Mouse (Mus musculus): ENCODE measurements around the gene Churc1.

DNA sequence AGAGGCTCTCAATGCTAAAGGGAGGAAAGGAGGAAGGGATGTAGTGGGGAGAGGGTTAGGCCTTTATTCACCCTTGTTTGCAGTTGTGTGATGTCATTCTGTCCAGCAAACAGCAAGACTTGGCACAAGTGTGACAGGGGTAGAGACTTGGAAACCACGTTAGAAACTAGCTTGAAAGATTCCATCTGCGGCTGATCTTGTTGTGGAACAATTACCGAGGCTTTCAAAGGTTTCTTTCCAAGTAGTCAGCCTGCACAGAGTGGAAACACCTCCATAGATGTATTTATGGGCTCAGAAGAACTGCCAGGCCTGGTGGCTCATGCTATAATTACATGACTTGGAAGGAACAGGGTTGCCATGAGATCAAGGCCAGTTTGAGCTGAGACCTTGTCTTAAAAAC is 43.3 kb upstream of the Churc1 start:
- no peak for TF ChIP-seq CTCF (IDR thresholded peaks at IDR 0.05)
- no peak for TF ChIP-seq EP300 (IDR thresholded peaks at IDR 0.05; ENCODE audit: insufficient read depth, low read depth, low read length)
- TF ChIP-seq POLR2A (IDR thresholded peaks at IDR 0.05; ENCODE audit: insufficient read depth, low read depth, low read length), result no peak
